Mouse (Mus musculus): ENCODE results near the gene Ccdc175. TPM values are rescaled to one million over a fixed set of nuclear protein-coding genes. Genes with fewer than 3 reads are reported as not detected.

Ccdc175 gene
- polyA plus RNA-seq, 1 experiment from 2014 or later: not detected

GRCm38 (mm10) chr12:72115126-72115525 is 69.7 kb downstream of the Ccdc175 start:
- no peak overlapping the region for H3K4me3 ChIP-seq (ENCODE audit: low read length)
- H3K36me3 ChIP-seq (ENCODE audit: control insufficient read depth, insufficient read depth, low read length): no peaks in the 10 kb centered on the region
- no peak for ATAC-seq
- H3K4me2 ChIP-seq (ENCODE audit: low read length): no peak overlapping the region
- no peak overlapping the region for H3K27ac ChIP-seq (ENCODE audit: low read depth, low read length)
- H3K9me3 ChIP-seq (ENCODE audit: control insufficient read depth, low read length): no peaks in the 10 kb centered on the region
- H3K27me3 ChIP-seq (replicated peaks; ENCODE audit: control insufficient read depth, insufficient read depth, low read length): no peaks in the 10 kb centered on the region
- no peaks in the 10 kb centered on the region for H3K4me1 ChIP-seq (ENCODE audit: control insufficient read depth, insufficient read depth, low read depth, low read length)
- H3K9ac ChIP-seq (ENCODE audit: low read depth, low read length): no peak overlapping the region
- 83% methylated on average over 6 of the region's 6 CpGs for WGBS

GRCm38 (mm10) chr12:72104525-72105281 is 80.1 kb downstream of the Ccdc175 start:
- Histone ChIP-seq H3K4me2 (ENCODE audit: low read length) (0 out of 2 replicates have a peak overlapping the region, but pooled peaks have one; percentile 5), H3K4me1 (ENCODE audit: control insufficient read depth, insufficient read depth, low read depth, low read length) (no peaks in the 10 kb centered on the region), H3K4me3 (ENCODE audit: low read length) (no peak overlapping the region), H3K27me3 (replicated peaks; ENCODE audit: control insufficient read depth, insufficient read depth, low read length) (no peaks in the 10 kb centered on the region), H3K9me3 (ENCODE audit: control insufficient read depth, low read length) (no peaks in the 10 kb centered on the region), H3K27ac (ENCODE audit: low read depth, low read length) (no peak overlapping the region), H3K36me3 (ENCODE audit: control insufficient read depth, insufficient read depth, low read length) (0 out of 2 replicates have a peak, but pooled peaks cover 5% of the 10 kb centered on the region), H3K9ac (ENCODE audit: low read depth, low read length) (no peak overlapping the region)
- ATAC-seq: peak; percentile 84
- 30% methylated on average over 14 of the region's 14 CpGs for WGBS

- WGBS: 84% methylated on average over 5 of the region's 5 CpGs
- peak; percentile 50; the same call in 1 of the 2 replicates for ATAC-seq
- H3K9me3 ChIP-seq (ENCODE audit: control insufficient read depth, low read length): no peaks in the 10 kb centered on the region
Measured at GRCm38 (mm10) chr12:72104027-72104426, 80.8 kb downstream of the Ccdc175 start.

GRCm38 (mm10) chr12:72102776-72103175 is 82.1 kb downstream of the Ccdc175 start:
- WGBS: 86% methylated on average over 6 of the region's 6 CpGs
- Histone ChIP-seq H3K9me3 (ENCODE audit: control insufficient read depth, low read length) (no peaks in the 10 kb centered on the region), H3K4me3 (ENCODE audit: low read length) (no peak overlapping the region)

More at GRCm38 (mm10) chr12:72104027-72104426, 80.8 kb downstream of the Ccdc175 start:
- no peak overlapping the region for H3K4me2 ChIP-seq (ENCODE audit: low read length)
- H3K27ac ChIP-seq (ENCODE audit: low read depth, low read length): no peak overlapping the region
- H3K4me3 ChIP-seq (ENCODE audit: low read length): no peak overlapping the region
- 0 out of 2 replicates have a peak, but pooled peaks cover 5% of the 10 kb centered on the region for H3K36me3 ChIP-seq (ENCODE audit: control insufficient read depth, insufficient read depth, low read length)
- no peaks in the 10 kb centered on the region for H3K27me3 ChIP-seq (replicated peaks; ENCODE audit: control insufficient read depth, insufficient read depth, low read length)
- H3K9ac ChIP-seq (ENCODE audit: low read depth, low read length): no peak overlapping the region
- no peaks in the 10 kb centered on the region for H3K4me1 ChIP-seq (ENCODE audit: control insufficient read depth, insufficient read depth, low read depth, low read length)

GRCm38 (mm10) chr12:72096966-72097365 is 87.9 kb downstream of the Ccdc175 start:
- Histone ChIP-seq H3K4me3 (ENCODE audit: low read length) (no peak overlapping the region), H3K27ac (ENCODE audit: low read depth, low read length) (no peak overlapping the region), H3K36me3 (ENCODE audit: control insufficient read depth, insufficient read depth, low read length) (peaks cover 33% of the 10 kb centered on the region), H3K9ac (ENCODE audit: low read depth, low read length) (no peak overlapping the region), H3K27me3 (replicated peaks; ENCODE audit: control insufficient read depth, insufficient read depth, low read length) (no peaks in the 10 kb centered on the region), H3K9me3 (ENCODE audit: control insufficient read depth, low read length) (no peaks in the 10 kb centered on the region), H3K4me2 (ENCODE audit: low read length) (no peak overlapping the region), H3K4me1 (ENCODE audit: control insufficient read depth, insufficient read depth, low read depth, low read length) (no peaks in the 10 kb centered on the region)
- ATAC-seq: no peak
- WGBS: 95% methylated on average over 8 of the region's 8 CpGs

More at GRCm38 (mm10) chr12:72102776-72103175, 82.1 kb downstream of the Ccdc175 start:
- peaks cover 7% of the 10 kb centered on the region; the same call in 1 of the 2 replicates for H3K36me3 ChIP-seq (ENCODE audit: control insufficient read depth, insufficient read depth, low read length)
- H3K27ac ChIP-seq (ENCODE audit: low read depth, low read length): no peak overlapping the region
- no peaks in the 10 kb centered on the region for H3K27me3 ChIP-seq (replicated peaks; ENCODE audit: control insufficient read depth, insufficient read depth, low read length)
- H3K4me1 ChIP-seq (ENCODE audit: control insufficient read depth, insufficient read depth, low read depth, low read length): no peaks in the 10 kb centered on the region
- no peak for ATAC-seq
- H3K9ac ChIP-seq (ENCODE audit: low read depth, low read length): no peak overlapping the region
- no peak overlapping the region for H3K4me2 ChIP-seq (ENCODE audit: low read length)

- H3K27me3 ChIP-seq (replicated peaks; ENCODE audit: control insufficient read depth, insufficient read depth, low read length): no peaks in the 10 kb centered on the region
- H3K4me2 ChIP-seq (ENCODE audit: low read length): no peak overlapping the region
- H3K4me3 ChIP-seq (ENCODE audit: low read length): no peak overlapping the region
- 92% methylated on average over 4 of the region's 4 CpGs for WGBS
- H3K36me3 ChIP-seq (ENCODE audit: control insufficient read depth, insufficient read depth, low read length): peaks cover 10% of the 10 kb centered on the region
- no peak overlapping the region for H3K27ac ChIP-seq (ENCODE audit: low read depth, low read length)
- H3K9me3 ChIP-seq (ENCODE audit: control insufficient read depth, low read length): no peaks in the 10 kb centered on the region
- no peak for ATAC-seq
- H3K4me1 ChIP-seq (ENCODE audit: control insufficient read depth, insufficient read depth, low read depth, low read length): peaks cover 14% of the 10 kb centered on the region
- H3K9ac ChIP-seq (ENCODE audit: low read depth, low read length): no peak overlapping the region
Measured at GRCm38 (mm10) chr12:72089802-72090201, 95.0 kb downstream of the Ccdc175 start.

- Histone ChIP-seq H3K27ac (ENCODE audit: low read depth, low read length) (peak overlapping the region; percentile 92), H3K27me3 (replicated peaks; ENCODE audit: control insufficient read depth, insufficient read depth, low read length) (no peaks in the 10 kb centered on the region), H3K4me3 (ENCODE audit: low read length) (peak overlapping the region; percentile 48), H3K9ac (ENCODE audit: low read depth, low read length) (peak overlapping the region; percentile 83), H3K4me1 (ENCODE audit: control insufficient read depth, insufficient read depth, low read depth, low read length) (peaks cover 21% of the 10 kb centered on the region), H3K4me2 (ENCODE audit: low read length) (peak overlapping the region; percentile 74), H3K9me3 (ENCODE audit: control insufficient read depth, low read length) (no peaks in the 10 kb centered on the region), H3K36me3 (ENCODE audit: control insufficient read depth, insufficient read depth, low read length) (peaks cover 2% of the 10 kb centered on the region; the same call in 1 of the 2 replicates)
- 1% methylated on average over 18 of the region's 18 CpGs for WGBS
- ATAC-seq: no peak
Measured at GRCm38 (mm10) chr12:72086166-72086825, 98.5 kb downstream of the Ccdc175 start.

GRCm38 (mm10) chr12:72085329-72086165 is 99.3 kb downstream of the Ccdc175 start, which contains the start of the genes L3hypdh and Jkamp:
Gene L3hypdh, minus strand, starts transcription at chr12:72085439.
Gene Jkamp, plus strand, starts transcription at chr12:72085589.
- Histone ChIP-seq H3K27me3 (replicated peaks; ENCODE audit: control insufficient read depth, insufficient read depth, low read length) (no peaks in the 10 kb centered on the region), H3K4me2 (ENCODE audit: low read length) (peak within 1 kb of the TSS; percentile 74), H3K4me3 (ENCODE audit: low read length) (peak within 1 kb of the TSS; percentile 48), H3K36me3 (ENCODE audit: control insufficient read depth, insufficient read depth, low read length) (peaks cover 2% of the 10 kb centered on the region; the same call in 1 of the 2 replicates), H3K9ac (ENCODE audit: low read depth, low read length) (peak within 1 kb of the TSS; percentile 83), H3K9me3 (ENCODE audit: control insufficient read depth, low read length) (no peaks in the 10 kb centered on the region), H3K27ac (ENCODE audit: low read depth, low read length) (peak within 1 kb of the TSS; percentile 92), H3K4me1 (ENCODE audit: control insufficient read depth, insufficient read depth, low read depth, low read length) (peaks cover 21% of the 10 kb centered on the region)
- WGBS: 1% methylated on average over 54 of the region's 60 CpGs
- ATAC-seq: peak; percentile 96
